8 mouse cellular contexts compared by ENCODE assay signal in genomic region chr11:74838441-74838840, GRCm38 (mm10). TPM values are rescaled to one million over a fixed set of nuclear protein-coding genes. Genes with fewer than 3 reads are reported as not detected.
DNase-seq lines count a peak whose midpoint lies in the region; ATAC-seq lines count a peak whose summit lies in the region.

No protein-coding gene starts in this region.

- H3K4me1 ChIP-seq in neural tube, embryonic 11.5 days (ENCODE audit: control insufficient read depth, insufficient read depth, low read length) = peaks cover 9% of the 10 kb centered on the region
- H3K4me1 ChIP-seq in embryonic facial prominence, embryonic 10.5 days = peaks cover 67% of the 10 kb centered on the region
- peaks cover 59% of the 10 kb centered on the region for H3K4me1 ChIP-seq in limb, embryonic 10.5 days
- H3K4me1 ChIP-seq in midbrain, embryonic 12.5 days = peaks cover 28% of the 10 kb centered on the region

- peaks cover 2% of the 10 kb centered on the region; the same call in 1 of the 2 replicates for H3K36me3 ChIP-seq in neural tube, embryonic 11.5 days (ENCODE audit: control insufficient read depth, insufficient read depth, low read length)
- peaks cover 56% of the 10 kb centered on the region for H3K36me3 ChIP-seq in embryonic facial prominence, embryonic 10.5 days (replicated peaks)
- peaks cover 47% of the 10 kb centered on the region for H3K36me3 ChIP-seq in limb, embryonic 10.5 days
- H3K36me3 ChIP-seq in midbrain, embryonic 12.5 days = peaks cover 26% of the 10 kb centered on the region

- peak; percentile 94 for DNase-seq in neural tube, embryonic 11.5 days (ENCODE audit: low spot score)
- no peak for DNase-seq in neural tube, embryonic 10.5 days (ENCODE audit: extremely low spot score, low spot score)
- peak; percentile 96 for DNase-seq in embryonic facial prominence, embryonic 10.5 days (ENCODE audit: low spot score)
- DNase-seq in kidney, adult 11 months = peak; percentile 96
- DNase-seq in limb, embryonic 10.5 days (ENCODE audit: low spot score) = peak; percentile 93
- DNase-seq in spleen, adult 12 weeks (ENCODE audit: low spot score) = peak; percentile 94

- under 1% methylated on average over 33 of the region's 35 CpGs for WGBS in neural tube, embryonic 11.5 days
- WGBS in embryonic facial prominence, embryonic 10.5 days = under 1% methylated on average over 35 of the region's 35 CpGs
- under 1% methylated on average over 35 of the region's 35 CpGs for WGBS in limb, embryonic 10.5 days
- WGBS in midbrain, embryonic 12.5 days = under 1% methylated on average over 28 of the region's 35 CpGs

- H3K27me3 ChIP-seq in neural tube, embryonic 11.5 days (ENCODE audit: control insufficient read depth, insufficient read depth, low read length) = no peaks in the 10 kb centered on the region
- peaks cover 3% of the 10 kb centered on the region; the same call in 1 of the 2 replicates for H3K27me3 ChIP-seq in embryonic facial prominence, embryonic 10.5 days (replicated peaks; ENCODE audit: low read depth, poor library complexity, severe bottlenecking)
- H3K27me3 ChIP-seq in limb, embryonic 10.5 days (ENCODE audit: low read depth, poor library complexity, severe bottlenecking) = no peaks in the 10 kb centered on the region
- peaks cover 4% of the 10 kb centered on the region; the same call in 1 of the 2 replicates for H3K27me3 ChIP-seq in midbrain, embryonic 12.5 days

- peak overlapping the region; percentile 54 for H3K4me3 ChIP-seq in neural tube, embryonic 11.5 days (ENCODE audit: low read depth, low read length)
- peak overlapping the region; percentile 66 for H3K4me3 ChIP-seq in embryonic facial prominence, embryonic 10.5 days
- peak overlapping the region; percentile 66 for H3K4me3 ChIP-seq in limb, embryonic 10.5 days
- peak overlapping the region; percentile 62 for H3K4me3 ChIP-seq in midbrain, embryonic 12.5 days

- peak; percentile 67 for ATAC-seq in neural tube, embryonic 11.5 days (ENCODE audit: insufficient read depth, low FRiP score, low TSS enrichment)
- ATAC-seq in granulocyte monocyte progenitor cell, adult 5-6 weeks (replicated peaks; ENCODE audit: poor library complexity, severe bottlenecking) = peak; percentile 59
- peak; percentile 69 for ATAC-seq in midbrain, embryonic 12.5 days (ENCODE audit: low FRiP score, low read depth)

- H3K4me2 ChIP-seq in neural tube, embryonic 11.5 days (ENCODE audit: low read depth) = peak overlapping the region; percentile 85
- peak overlapping the region; percentile 77 for H3K4me2 ChIP-seq in midbrain, embryonic 12.5 days (replicated peaks)

- H3K9me3 ChIP-seq in neural tube, embryonic 11.5 days (ENCODE audit: control insufficient read depth, low read length) = no peaks in the 10 kb centered on the region
- no peaks in the 10 kb centered on the region for H3K9me3 ChIP-seq in embryonic facial prominence, embryonic 10.5 days
- no peaks in the 10 kb centered on the region for H3K9me3 ChIP-seq in limb, embryonic 10.5 days (replicated peaks)
- no peaks in the 10 kb centered on the region for H3K9me3 ChIP-seq in midbrain, embryonic 12.5 days

- peak overlapping the region; percentile 59 for H3K9ac ChIP-seq in neural tube, embryonic 11.5 days (ENCODE audit: low read length)
- H3K9ac ChIP-seq in midbrain, embryonic 12.5 days (replicated peaks) = peak overlapping the region; percentile 66

- peak overlapping the region; percentile 85 for H3K27ac ChIP-seq in neural tube, embryonic 11.5 days (ENCODE audit: low read depth, low read length)
- peak overlapping the region; percentile 93 for H3K27ac ChIP-seq in embryonic facial prominence, embryonic 10.5 days (replicated peaks)
- H3K27ac ChIP-seq in limb, embryonic 10.5 days = peak overlapping the region; percentile 93
- peak overlapping the region; percentile 91 for H3K27ac ChIP-seq in midbrain, embryonic 12.5 days (replicated peaks)

RNA-seq across cellular contexts. Expression of gene Mnt, which starts 7.7 kb away (rescaled TPM):
- polyA plus RNA-seq in neural tube, embryonic 11.5 days (2014; fragmentation: Nextera tagmentation; extraction: Ambion mirVana) = 5.2 and 6.9 TPM in 2 replicates
- polyA plus RNA-seq in embryonic facial prominence, embryonic 10.5 days (2016; fragmentation: Nextera tagmentation; extraction: Ambion mirVana) = 5.2 and 5.3 TPM in 2 replicates
- total RNA-seq in granulocyte monocyte progenitor cell, adult 5-6 weeks (2014; fragmentation: Nextera tagmentation) = 14.4 and 20.2 TPM in 2 replicates
- 5.3 and 6.0 TPM in 2 replicates for total RNA-seq in granulocyte monocyte progenitor cell, adult 5-6 weeks (2017)
- 4.8 and 5.7 TPM in 2 replicates for polyA plus RNA-seq in limb, embryonic 10.5 days (2016; fragmentation: Nextera tagmentation; extraction: Ambion mirVana)
- polyA plus RNA-seq in midbrain, embryonic 12.5 days (2016; fragmentation: Nextera tagmentation; extraction: Ambion mirVana) = 8.7 TPM in 2 replicates

RNA-seq across cellular contexts. Expression of gene Sgsm2, which starts 58.4 kb away (rescaled TPM):
- 7.9 and 8.1 TPM in 2 replicates for polyA plus RNA-seq in neural tube, embryonic 11.5 days (2014; fragmentation: Nextera tagmentation; extraction: Ambion mirVana)
- 4.4 and 4.7 TPM in 2 replicates for polyA plus RNA-seq in embryonic facial prominence, embryonic 10.5 days (2016; fragmentation: Nextera tagmentation; extraction: Ambion mirVana)
- 6.7 and 8.9 TPM in 2 replicates for total RNA-seq in granulocyte monocyte progenitor cell, adult 5-6 weeks (2014; fragmentation: Nextera tagmentation)
- total RNA-seq in granulocyte monocyte progenitor cell, adult 5-6 weeks (2017) = 2.8 and 3.0 TPM in 2 replicates
- 3.0 and 4.1 TPM in 2 replicates for polyA plus RNA-seq in limb, embryonic 10.5 days (2016; fragmentation: Nextera tagmentation; extraction: Ambion mirVana)
- polyA plus RNA-seq in midbrain, embryonic 12.5 days (2016; fragmentation: Nextera tagmentation; extraction: Ambion mirVana) = 16.2 and 19.0 TPM in 2 replicates

RNA-seq across cellular contexts. Expression of gene Tsr1, which starts 59.4 kb away (rescaled TPM):
- polyA plus RNA-seq in neural tube, embryonic 11.5 days (2014; fragmentation: Nextera tagmentation; extraction: Ambion mirVana) = 49.6 and 50.0 TPM in 2 replicates
- 52.9 and 59.4 TPM in 2 replicates for polyA plus RNA-seq in embryonic facial prominence, embryonic 10.5 days (2016; fragmentation: Nextera tagmentation; extraction: Ambion mirVana)
- total RNA-seq in granulocyte monocyte progenitor cell, adult 5-6 weeks (2014; fragmentation: Nextera tagmentation) = 52.4 and 58.6 TPM in 2 replicates
- total RNA-seq in granulocyte monocyte progenitor cell, adult 5-6 weeks (2017) = 87.9 and 96.7 TPM in 2 replicates
- 55.3 and 61.4 TPM in 2 replicates for polyA plus RNA-seq in limb, embryonic 10.5 days (2016; fragmentation: Nextera tagmentation; extraction: Ambion mirVana)
- 36.0 and 36.4 TPM in 2 replicates for polyA plus RNA-seq in midbrain, embryonic 12.5 days (2016; fragmentation: Nextera tagmentation; extraction: Ambion mirVana)
